Mouse (Mus musculus) bone marrow, adult 2 months (tissue): ENCODE results near the gene Usp49.

Experiments
- CTCF ChIP-seq: fragments of 200-500 bp; IDR thresholded peaks from 2 replicates; pipeline ENCODE4 v1.5.1; 2011; ENCODE audit warnings: low read length, control low read depth; ENCODE audit not compliant: control insufficient read depth, insufficient read depth
- POLR2A ChIP-seq: fragments of 200-500 bp; IDR thresholded peaks from 2 replicates; pipeline ENCODE4 v1.6.1; 2011; ENCODE audit warnings: low read depth, mild to moderate bottlenecking, control low read depth, low read length, borderline replicate concordance; ENCODE audit not compliant: control insufficient read depth

DNA sequence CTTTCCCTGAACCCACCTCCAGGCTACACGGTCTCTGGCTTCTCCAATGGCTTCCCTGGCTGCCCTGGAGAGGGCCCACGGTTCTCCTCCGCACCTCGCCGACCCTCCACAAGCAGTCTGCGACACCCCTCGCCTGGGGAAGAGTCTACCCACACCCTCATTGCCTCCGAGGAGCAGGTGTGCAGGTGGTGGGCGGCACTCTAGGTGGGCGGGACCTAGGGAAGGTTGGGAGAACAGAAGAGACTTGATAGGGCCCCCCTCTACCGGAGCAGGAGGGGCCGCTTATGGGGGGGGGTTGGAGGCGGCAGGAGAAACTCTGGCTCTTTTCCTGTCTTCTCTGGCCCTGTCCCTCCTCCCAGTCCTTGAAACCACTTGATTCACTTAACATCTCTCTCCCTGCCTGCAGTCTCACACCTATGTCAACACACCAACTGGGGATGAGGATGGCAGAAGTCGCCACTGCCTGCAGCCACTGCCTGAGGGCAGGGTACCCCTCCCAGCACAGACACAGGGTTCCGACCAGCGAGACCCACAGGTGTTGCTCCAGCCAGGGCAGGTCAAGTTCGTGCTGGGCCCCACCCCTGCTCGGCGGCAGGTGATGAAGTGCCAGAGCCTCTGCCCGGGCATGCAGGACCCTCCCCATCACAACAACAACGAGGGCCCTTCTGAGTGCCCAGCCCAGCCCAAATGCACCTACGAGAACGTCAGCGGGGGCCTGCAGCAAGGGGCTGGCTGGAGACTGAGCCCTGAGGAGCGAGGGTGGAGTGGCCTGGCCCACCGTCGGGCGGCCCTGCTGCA is 72.3 kb downstream of the Usp49 start:
- no peak for TF ChIP-seq POLR2A
- TF ChIP-seq CTCF = no peak
